Mouse (Mus musculus): ENCODE data around the gene Mtmr12.

GRCm38 (mm10) chr15:12222564-12223302 lies 17.9 kb downstream of the Mtmr12 start:
- TF ChIP-seq CTCF (IDR thresholded peaks at IDR 0.05; ENCODE audit: borderline replicate concordance, extremely low read depth, insufficient read depth, insufficient read length) (no peak), POLR2A (IDR thresholded peaks at IDR 0.05; ENCODE audit: borderline replicate concordance, extremely low read depth, insufficient read depth, insufficient read length, poor library complexity, severe bottlenecking) (no peak)
